Mouse (Mus musculus) liver, postnatal 0 days (tissue): ENCODE measurements around the gene Plin4.

Experiments used
- CTCF ChIP-seq: sonication (generic); IDR thresholded peaks from 2 replicates; pipeline ENCODE4 v1.5.1; 2016; ENCODE audit warnings: antibody characterized with exemption, low read depth
- EP300 ChIP-seq: IDR thresholded peaks from 2 replicates; pipeline ENCODE4 v1.6.1; 2016; ENCODE audit warnings: antibody characterized with exemption, low read depth, mild to moderate bottlenecking

DNA sequence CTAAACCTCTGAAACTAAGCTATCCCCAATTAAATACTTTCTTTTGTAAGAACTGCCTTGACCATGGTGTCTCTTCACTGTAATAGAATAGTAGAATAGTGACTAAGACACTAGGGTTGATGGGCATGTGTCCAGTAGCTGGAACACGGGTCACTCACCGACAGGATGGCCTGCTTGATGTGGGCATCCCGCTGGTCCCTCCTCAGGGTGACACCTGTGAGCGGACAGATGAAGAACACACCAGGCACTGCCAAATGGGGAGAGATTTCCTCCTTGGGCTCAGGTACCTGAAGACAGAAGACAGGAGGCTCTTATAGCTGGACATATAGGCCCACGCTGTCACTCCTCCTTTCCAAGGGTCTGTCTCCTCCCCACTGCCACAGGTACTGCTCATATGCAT, 37.4 kb downstream of the Plin4 start:
- TF ChIP-seq CTCF (no peak), EP300 (no peak)
